Mouse (Mus musculus) kidney, adult 2 months (tissue): ENCODE data around the gene Cblc.

Source experiments
- CTCF ChIP-seq: fragments of 200-500 bp; conservative IDR thresholded peaks from 2 replicates; pipeline ENCODE4 v1.5.1; 2011; ENCODE audit warnings: low read depth, mild to moderate bottlenecking, control low read depth, low read length, moderate library complexity, mixed read lengths; ENCODE audit not compliant: insufficient read depth, insufficient read length
- POLR2A ChIP-seq: fragments of 200-500 bp; IDR thresholded peaks from one replicate; pipeline ENCODE4 v1.6.1; 2011; ENCODE audit warnings: low read depth, low read length, control low read depth

DNA sequence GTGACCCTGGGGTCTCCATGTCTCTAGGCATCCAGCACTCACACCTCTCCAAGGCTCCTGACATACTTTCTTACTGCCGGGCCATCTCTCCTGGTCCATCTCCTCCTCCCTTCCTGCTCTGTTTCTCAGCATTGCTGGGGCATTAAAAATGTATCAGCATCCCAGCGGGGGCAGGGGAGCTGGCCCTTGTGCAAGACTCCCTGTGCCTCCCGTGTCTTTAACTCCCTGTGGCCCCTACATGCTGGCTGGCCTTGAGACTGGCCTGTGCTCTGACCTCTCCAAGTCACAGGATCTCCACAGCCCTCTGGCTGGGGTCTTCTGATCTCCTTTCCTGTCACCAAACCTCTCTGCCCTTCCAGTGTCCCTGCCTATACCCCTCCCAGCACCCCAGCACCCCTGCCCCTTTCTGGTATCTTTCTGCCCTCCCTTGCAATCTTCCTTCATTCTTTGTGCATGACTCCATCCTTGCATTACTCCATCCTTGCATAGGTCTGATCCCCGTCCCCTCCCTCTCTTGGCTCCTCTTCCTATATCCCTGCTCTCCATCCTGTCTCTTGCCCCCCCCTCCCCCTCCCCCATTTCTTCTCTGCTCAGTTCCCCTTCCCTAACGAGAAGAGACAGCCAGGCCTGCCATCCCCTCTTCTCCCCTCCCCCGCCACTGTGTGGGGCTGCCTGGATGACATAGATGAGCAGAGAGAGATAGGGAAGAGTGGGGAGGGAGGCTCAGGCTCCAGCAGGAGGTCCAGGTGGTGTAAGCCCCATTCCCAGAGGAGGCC lies 50.0 kb downstream of the Cblc start:
- TF ChIP-seq POLR2A (no peak), CTCF (no peak)
